Mouse (Mus musculus) ovary, postnatal 10 days (tissue): ENCODE data around the gene Olfr60.

Source experiments
- DNase-seq: peaks from one replicate; pipeline ENCODE4 v3.0.0; 2022; ENCODE audit warnings: low spot score

Olfr60 gene

GRCm38 (mm10) chr7:140361571-140361970, at the start of gene Olfr60:
TSS of gene Olfr60 (minus strand) at chr7:140361671.
- DNase-seq: no peak

- DNase-seq: no peak
Measured at GRCm38 (mm10) chr7:140402818-140403217, 41.3 kb upstream of the Olfr60 start, which contains the start of gene Olfr531. TSS of gene Olfr531 (minus strand) at chr7:140402918.

GRCm38 (mm10) chr7:140376911-140377310, 15.4 kb upstream of the Olfr60 start:
- no peak for DNase-seq

GRCm38 (mm10) chr7:140376231-140376630, 14.8 kb upstream of the Olfr60 start, which contains the start of gene Olfr530:
TSS of gene Olfr530 (minus strand) at chr7:140376331.
- DNase-seq: no peak

- no peak for DNase-seq
Measured at GRCm38 (mm10) chr7:140374300-140374699, 12.8 kb upstream of the Olfr60 start.

GRCm38 (mm10) chr7:140333717-140334116, 27.8 kb downstream of the Olfr60 start, which contains the start of gene Olfr527:
TSS of gene Olfr527 (plus strand) at chr7:140334017.
- no peak for DNase-seq

GRCm38 (mm10) chr7:140329766-140330304, 31.6 kb downstream of the Olfr60 start:
- DNase-seq: no peak

GRCm38 (mm10) chr7:140321135-140321534, 40.3 kb downstream of the Olfr60 start:
- no peak for DNase-seq

- DNase-seq: no peak
Measured at GRCm38 (mm10) chr7:140320558-140320957, 40.9 kb downstream of the Olfr60 start, which contains the start of gene Olfr525. TSS of gene Olfr525 (plus strand) at chr7:140320858.

- DNase-seq: no peak
Measured at GRCm38 (mm10) chr7:140319861-140320385, 41.5 kb downstream of the Olfr60 start.

- DNase-seq: no peak
Measured at GRCm38 (mm10) chr7:140299416-140299815, 62.1 kb downstream of the Olfr60 start.

- no peak for DNase-seq
Measured at GRCm38 (mm10) chr7:140296876-140297275, 64.6 kb downstream of the Olfr60 start.

GRCm38 (mm10) chr7:140295746-140296145, 65.7 kb downstream of the Olfr60 start:
- no peak for DNase-seq
